Mouse (Mus musculus): ENCODE data around the gene Lim2. TPM values are rescaled to one million over a fixed set of nuclear protein-coding genes. Genes with fewer than 3 reads are reported as not detected.

Lim2 gene
- polyA plus RNA-seq (2014; fragmentation: Illumina TruSeq; extraction: RNeasy Lipid Tissue Mini Kit (QIAGEN cat#74804); ENCODE audit: low replicate concordance) = not detected

DNA sequence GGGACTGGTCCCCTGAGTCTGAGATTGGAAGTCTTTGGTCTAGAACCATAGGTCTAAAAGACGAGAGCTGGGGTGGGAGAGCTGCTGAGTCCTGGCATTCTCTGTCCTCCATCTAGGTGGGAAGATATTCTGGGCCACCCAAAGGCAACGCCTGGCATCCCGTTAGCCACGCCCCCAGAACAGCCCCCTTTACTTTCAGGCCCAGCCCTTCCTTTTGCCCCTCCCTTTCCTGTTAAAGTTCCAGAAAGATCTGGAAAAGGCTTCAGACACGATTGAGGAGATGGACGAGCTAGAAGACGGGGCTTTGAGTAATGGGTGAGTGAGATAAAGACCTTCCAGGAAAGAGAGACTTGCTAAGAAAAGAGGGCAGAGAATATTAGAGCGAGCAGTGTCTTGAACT is at the start of gene Lim2:
Gene Lim2 (plus strand): TSS at position 265 of the 400 bp plus-strand sequence.

GRCm38 (mm10) chr7:43408131-43408553 is 19.3 kb upstream of the Lim2 start, which contains the start of gene Siglecg:
Gene Siglecg (plus strand): TSS chr7:43408204.

DNA sequence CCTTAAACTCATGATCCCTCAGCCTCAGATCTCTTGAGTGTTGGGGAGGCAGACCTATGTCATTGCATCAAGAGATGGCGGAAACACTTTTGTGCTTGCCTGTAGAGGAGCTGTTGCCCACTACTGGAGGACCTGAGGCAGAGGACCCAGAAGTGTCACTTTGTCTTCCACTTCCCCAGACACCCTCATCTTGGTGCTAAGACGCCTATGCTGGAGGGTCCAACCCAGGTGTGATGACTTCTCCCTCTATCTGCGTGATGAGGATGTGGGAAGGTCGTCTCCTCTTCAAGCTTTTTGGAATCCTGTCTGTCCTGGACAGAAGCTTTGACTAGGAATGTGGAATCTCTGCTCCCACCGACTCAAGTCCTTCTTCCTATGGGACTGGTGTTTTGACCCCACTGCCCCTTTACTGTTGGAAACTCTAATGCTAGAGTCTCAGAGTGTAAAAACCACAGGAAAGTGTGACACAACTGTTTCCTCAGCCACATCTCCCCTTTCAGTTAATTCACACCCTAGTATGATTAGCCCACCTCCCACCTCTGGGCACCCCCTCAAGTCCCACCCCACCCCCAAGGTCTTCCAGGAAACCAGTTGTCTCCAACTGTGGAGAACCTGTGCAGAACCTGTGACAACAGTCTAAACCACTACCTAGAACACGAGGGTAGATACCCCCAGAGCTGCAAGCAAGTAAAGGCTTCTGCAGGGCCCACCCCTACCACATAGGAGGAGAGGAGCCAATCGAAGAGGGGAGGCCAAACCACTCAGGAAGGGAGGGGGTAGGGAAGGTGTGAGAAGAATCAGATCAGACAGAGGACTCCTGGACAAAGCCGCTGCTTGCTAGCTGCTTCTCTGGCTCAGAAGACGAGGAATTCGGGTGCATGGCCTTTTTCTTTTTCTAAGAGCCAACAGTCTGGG is 9.1 kb downstream of the Lim2 start, which contains the start of gene Nkg7:
Gene Nkg7 (plus strand): TSS at position 733 of the 915 bp plus-strand sequence.

DNA sequence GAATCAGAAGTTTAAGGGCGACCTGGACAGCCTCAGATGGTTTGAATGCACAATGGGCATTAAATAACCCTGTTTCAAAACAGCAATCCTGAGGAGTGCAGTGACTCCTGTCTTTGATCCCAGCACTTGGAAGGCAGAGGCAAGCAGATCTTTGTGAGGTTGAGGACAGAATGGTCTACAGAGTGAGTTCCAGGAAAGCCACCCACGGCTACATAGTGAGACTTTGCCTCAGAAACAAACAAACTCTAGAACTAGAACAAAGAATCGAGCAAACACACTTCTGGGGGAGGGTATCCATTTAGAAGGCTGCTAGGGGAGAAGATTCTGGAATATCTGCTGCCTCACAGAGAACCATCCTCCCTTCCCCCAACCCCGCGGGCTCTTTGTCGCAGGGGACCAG is 13.0 kb downstream of the Lim2 start, which contains the start of gene Cldnd2:
Gene Cldnd2 (plus strand): TSS at position 301 of the 400 bp plus-strand sequence.

DNA sequence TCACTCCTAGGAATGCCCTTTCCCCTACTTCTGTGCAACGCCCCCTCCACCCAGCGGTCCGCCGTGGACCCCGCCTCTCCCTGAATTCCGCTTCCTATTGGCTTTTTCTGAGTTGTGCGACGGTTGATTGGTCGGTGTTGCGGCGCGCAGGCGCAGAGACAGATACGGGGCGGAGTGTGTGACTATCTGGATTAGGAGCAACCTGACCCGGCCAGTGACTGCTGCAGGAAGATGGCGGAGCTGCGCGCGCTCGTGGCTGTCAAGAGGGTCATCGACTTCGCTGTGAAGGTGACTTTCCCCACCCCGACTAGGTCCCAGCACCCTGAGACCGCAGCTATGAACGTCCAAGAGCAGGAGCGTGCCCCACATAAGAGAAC is 16.4 kb downstream of the Lim2 start, which contains the start of the genes Etfb and Gm45233:
Gene Etfb (plus strand): TSS at position 167 of the 377 bp plus-strand sequence.
Gene Gm45233 (plus strand): TSS at position 212 of the 377 bp plus-strand sequence.

GRCm38 (mm10) chr7:43462851-43463250 is 35.4 kb downstream of the Lim2 start, which contains the start of gene Vsig10l:
Gene Vsig10l (plus strand): TSS chr7:43463151.

Other genes starting within 250 kb of the Lim2 start
- gene Zfp715, start 114.4 kb upstream of the Lim2 start, polyA plus RNA-seq (2014; fragmentation: Illumina TruSeq; extraction: RNeasy Lipid Tissue Mini Kit (QIAGEN cat#74804); ENCODE audit: low replicate concordance) = 35.3 TPM
- 9.1 TPM for gene Siglecf, start 76.3 kb upstream of the Lim2 start, polyA plus RNA-seq (2014; fragmentation: Illumina TruSeq; extraction: RNeasy Lipid Tissue Mini Kit (QIAGEN cat#74804); ENCODE audit: low replicate concordance)
- 0.56 TPM for gene Siglecg, start 19.5 kb upstream of the Lim2 start, polyA plus RNA-seq (2014; fragmentation: Illumina TruSeq; extraction: RNeasy Lipid Tissue Mini Kit (QIAGEN cat#74804); ENCODE audit: low replicate concordance)
- not detected for gene Nkg7, start 9.4 kb downstream of the Lim2 start, polyA plus RNA-seq (2014; fragmentation: Illumina TruSeq; extraction: RNeasy Lipid Tissue Mini Kit (QIAGEN cat#74804); ENCODE audit: low replicate concordance)
- gene Cldnd2, start 13.1 kb downstream of the Lim2 start, polyA plus RNA-seq (2014; fragmentation: Illumina TruSeq; extraction: RNeasy Lipid Tissue Mini Kit (QIAGEN cat#74804); ENCODE audit: low replicate concordance) = not detected
- not detected for gene Etfb, start 16.4 kb downstream of the Lim2 start, polyA plus RNA-seq (2014; fragmentation: Illumina TruSeq; extraction: RNeasy Lipid Tissue Mini Kit (QIAGEN cat#74804); ENCODE audit: low replicate concordance)
- not detected for gene Gm45233, start 16.5 kb downstream of the Lim2 start, polyA plus RNA-seq (2014; fragmentation: Illumina TruSeq; extraction: RNeasy Lipid Tissue Mini Kit (QIAGEN cat#74804); ENCODE audit: low replicate concordance)
- gene Vsig10l, start 35.5 kb downstream of the Lim2 start, polyA plus RNA-seq (2014; fragmentation: Illumina TruSeq; extraction: RNeasy Lipid Tissue Mini Kit (QIAGEN cat#74804); ENCODE audit: low replicate concordance) = 0.33 TPM
- gene Iglon5, start 62.4 kb downstream of the Lim2 start, polyA plus RNA-seq (2014; fragmentation: Illumina TruSeq; extraction: RNeasy Lipid Tissue Mini Kit (QIAGEN cat#74804); ENCODE audit: low replicate concordance) = not detected
- gene 4931406B18Rik, start 78.3 kb downstream of the Lim2 start, polyA plus RNA-seq (2014; fragmentation: Illumina TruSeq; extraction: RNeasy Lipid Tissue Mini Kit (QIAGEN cat#74804); ENCODE audit: low replicate concordance) = not detected
- gene Cd33, start 116.8 kb downstream of the Lim2 start, polyA plus RNA-seq (2014; fragmentation: Illumina TruSeq; extraction: RNeasy Lipid Tissue Mini Kit (QIAGEN cat#74804); ENCODE audit: low replicate concordance) = 12.9 TPM
- 0.82 TPM for gene Zfp658, start 134.6 kb downstream of the Lim2 start, polyA plus RNA-seq (2014; fragmentation: Illumina TruSeq; extraction: RNeasy Lipid Tissue Mini Kit (QIAGEN cat#74804); ENCODE audit: low replicate concordance)
- 15.8 TPM for gene Zfp719, start 151.9 kb downstream of the Lim2 start, polyA plus RNA-seq (2014; fragmentation: Illumina TruSeq; extraction: RNeasy Lipid Tissue Mini Kit (QIAGEN cat#74804); ENCODE audit: low replicate concordance)
- gene Zfp819, start 179.5 kb downstream of the Lim2 start, polyA plus RNA-seq (2014; fragmentation: Illumina TruSeq; extraction: RNeasy Lipid Tissue Mini Kit (QIAGEN cat#74804); ENCODE audit: low replicate concordance) = not detected
- 22.1 TPM for gene Ceacam18, start 207.0 kb downstream of the Lim2 start, polyA plus RNA-seq (2014; fragmentation: Illumina TruSeq; extraction: RNeasy Lipid Tissue Mini Kit (QIAGEN cat#74804); ENCODE audit: low replicate concordance)
- gene Siglece, start 232.5 kb downstream of the Lim2 start, polyA plus RNA-seq (2014; fragmentation: Illumina TruSeq; extraction: RNeasy Lipid Tissue Mini Kit (QIAGEN cat#74804); ENCODE audit: low replicate concordance) = 0.82 TPM
- 0.85 TPM for gene Ctu1, start 244.3 kb downstream of the Lim2 start, polyA plus RNA-seq (2014; fragmentation: Illumina TruSeq; extraction: RNeasy Lipid Tissue Mini Kit (QIAGEN cat#74804); ENCODE audit: low replicate concordance)

Data from small intestine, adult 10 weeks (tissue).